Mouse (Mus musculus): Measurements from ENCODE around the gene Ltn1. TPM values are rescaled to one million over a fixed set of nuclear protein-coding genes. Genes with fewer than 3 reads are reported as not detected.

Ltn1 gene
- total RNA-seq, 2 experiments from 2014 or later, result 43.7 to 44.8 TPM

- intact Hi-C loops (cut with DNase I), result no loop called here
- DNase-seq (ENCODE audit: low spot score in 2 of 2), result no peak
Measured at GRCm38 (mm10) chr16:87420662-87421061, 11.8 kb downstream of the Ltn1 start.

DNA sequence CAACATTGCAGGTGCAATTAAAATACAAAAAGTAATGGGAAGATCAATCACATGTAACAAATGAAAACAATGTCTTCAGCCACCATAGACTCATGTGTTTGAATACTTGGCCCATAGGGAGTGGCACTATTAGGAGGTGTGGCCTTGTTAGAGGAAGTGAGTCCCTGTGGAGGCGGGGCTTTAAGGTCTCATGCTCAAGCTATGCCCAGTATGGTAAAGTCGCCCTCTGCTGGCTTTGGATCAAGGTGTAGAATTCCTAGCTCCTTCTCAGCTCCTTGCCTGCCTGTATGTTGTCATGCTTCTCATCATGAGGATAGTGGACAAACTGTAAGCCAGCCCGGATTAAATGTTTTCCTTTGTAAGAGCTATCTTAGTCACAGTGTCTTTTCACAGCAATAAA is 27.4 kb downstream of the Ltn1 start:
- intact Hi-C loops (cut with DNase I), result loop anchor here (5.0 kb wide), 1 partner anchor 67 kb away; no protein-coding TSS in a partner anchor
- no peak for DNase-seq (ENCODE audit: low spot score in 2 of 2)

DNA sequence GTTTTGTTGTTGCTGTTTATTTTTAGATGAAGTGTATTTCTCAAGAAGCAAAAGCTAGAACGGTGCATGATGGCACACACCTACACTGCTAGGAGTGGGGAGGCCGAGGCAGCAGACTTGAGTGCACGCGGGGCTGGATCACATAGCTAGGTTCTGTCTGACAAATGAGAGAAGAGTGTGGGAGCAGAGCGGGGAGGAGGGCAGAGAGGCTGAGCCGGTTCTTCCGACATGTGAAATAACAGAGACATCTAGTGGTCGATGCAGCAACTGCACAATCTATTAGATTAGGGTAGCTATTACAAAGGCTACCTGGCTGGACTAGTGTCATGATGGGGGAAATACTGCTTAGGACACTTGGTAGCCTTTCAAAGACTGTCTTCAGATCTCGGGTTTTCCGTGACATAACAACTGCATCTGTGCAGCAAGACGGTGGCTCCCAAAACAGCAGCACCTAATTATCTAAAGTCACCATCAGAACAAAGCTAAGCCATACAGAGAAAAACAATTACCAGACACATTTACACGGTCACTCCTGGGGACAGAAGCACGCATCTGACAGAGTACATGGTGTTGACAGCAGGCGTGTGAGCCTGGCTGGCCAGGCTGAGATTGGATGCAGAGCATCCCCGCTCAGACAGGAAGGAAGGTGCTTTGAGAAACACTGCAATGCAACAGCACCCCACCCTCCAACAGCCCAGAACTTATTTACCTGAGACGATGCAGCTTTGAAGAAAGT is 38.4 kb downstream of the Ltn1 start:
- intact Hi-C loops (cut with DNase I), result loop anchor here (10.0 kb wide), 1 partner anchor 1589 kb away; the partner anchor contains the start of gene Adamts1
- DNase-seq (ENCODE audit: low spot score in 2 of 2), result peak; percentile 37 to 49

GRCm38 (mm10) chr16:87387444-87387977 is 44.9 kb downstream of the Ltn1 start:
- intact Hi-C loops (cut with DNase I), result no loop called here
- DNase-seq (ENCODE audit: low spot score in 2 of 2), result no peak

DNA sequence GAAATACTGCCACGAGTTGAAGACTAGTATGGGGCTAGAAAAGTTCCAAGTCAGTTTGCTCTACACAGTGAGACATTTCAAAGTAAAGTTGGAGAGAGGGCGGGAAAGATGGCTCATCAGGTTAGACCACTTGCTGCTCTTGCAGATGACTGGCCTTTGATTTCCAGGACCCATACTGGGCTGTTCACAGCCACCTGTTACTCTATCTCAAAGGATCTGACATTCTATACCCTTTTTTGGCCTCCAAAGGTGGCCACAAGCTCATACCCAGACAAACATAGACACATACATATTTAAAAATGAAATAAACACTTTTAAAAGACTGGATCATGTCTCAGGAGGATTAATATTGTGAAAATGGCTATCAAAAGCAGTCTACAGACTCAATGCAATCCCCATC is 48.0 kb downstream of the Ltn1 start:
- intact Hi-C loops (cut with DNase I), result no loop called here
- no peak for DNase-seq (ENCODE audit: low spot score in 2 of 2)

DNA sequence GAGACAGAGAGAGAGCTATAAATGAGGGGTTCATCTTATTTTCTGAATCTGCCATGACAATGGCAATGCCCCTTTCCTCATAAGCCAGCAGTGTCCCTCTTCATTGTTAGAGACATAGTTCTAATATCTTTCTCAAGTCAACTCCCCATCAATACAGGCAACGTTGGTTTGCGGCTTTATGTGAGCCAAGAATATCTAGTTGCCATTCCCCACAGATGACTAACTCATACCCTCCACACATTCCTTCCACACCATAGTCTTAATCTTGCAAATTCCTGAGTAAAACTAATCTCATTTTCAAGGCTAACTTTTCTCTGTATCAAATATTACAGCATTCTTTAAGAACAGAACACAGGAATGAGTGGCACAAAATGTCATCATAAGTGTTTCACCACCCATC is 49.4 kb downstream of the Ltn1 start:
- intact Hi-C loops (cut with DNase I), result no loop called here
- no peak for DNase-seq (ENCODE audit: low spot score in 2 of 2)

GRCm38 (mm10) chr16:87366445-87366844 is 66.0 kb downstream of the Ltn1 start:
- DNase-seq (ENCODE audit: low spot score in 2 of 2), result no peak
- intact Hi-C loops (cut with DNase I), result no loop called here

DNA sequence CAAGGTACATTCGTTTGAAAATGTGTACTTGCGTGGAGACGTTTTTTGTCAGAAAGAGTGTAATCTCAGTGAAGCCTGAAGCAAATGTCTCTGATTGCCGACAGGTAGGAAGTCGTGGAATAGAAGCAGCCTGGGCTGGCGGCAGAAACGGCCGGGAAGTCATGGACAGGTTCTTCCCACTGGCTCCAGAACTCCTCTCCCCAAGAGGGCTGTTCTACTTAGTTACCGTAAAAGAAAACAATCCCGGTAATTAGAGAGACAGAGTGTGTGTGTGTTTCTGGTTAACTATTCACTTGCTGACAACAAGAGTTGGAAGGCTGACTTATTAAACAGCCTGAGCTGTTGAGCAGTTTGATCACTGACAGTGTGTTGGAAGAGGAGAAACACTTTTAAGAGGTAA is 66.4 kb downstream of the Ltn1 start:
- intact Hi-C loops (cut with DNase I), result no loop called here
- DNase-seq (ENCODE audit: low spot score in 2 of 2), result no peak

DNA sequence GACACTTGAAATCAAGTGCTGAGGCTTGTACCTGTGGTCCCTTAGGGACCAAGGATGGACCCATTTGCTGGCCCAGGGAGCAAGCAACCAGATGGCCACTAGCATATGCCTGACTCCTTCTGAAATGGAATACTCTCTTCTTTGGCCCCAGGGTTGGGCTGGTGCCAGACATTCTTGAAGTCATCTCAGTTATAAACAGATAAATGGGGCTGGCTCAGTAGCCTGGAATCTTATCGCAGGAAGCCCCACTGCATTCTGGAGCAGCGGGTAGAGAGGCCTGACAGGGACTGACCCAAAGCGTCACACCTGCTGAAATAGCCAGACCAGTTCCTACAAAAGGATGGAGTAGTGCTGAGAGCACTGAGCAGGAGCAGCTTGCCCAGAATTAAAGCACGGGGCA is 68.2 kb downstream of the Ltn1 start:
- DNase-seq (ENCODE audit: low spot score in 2 of 2), result no peak
- intact Hi-C loops (cut with DNase I), result no loop called here

DNA sequence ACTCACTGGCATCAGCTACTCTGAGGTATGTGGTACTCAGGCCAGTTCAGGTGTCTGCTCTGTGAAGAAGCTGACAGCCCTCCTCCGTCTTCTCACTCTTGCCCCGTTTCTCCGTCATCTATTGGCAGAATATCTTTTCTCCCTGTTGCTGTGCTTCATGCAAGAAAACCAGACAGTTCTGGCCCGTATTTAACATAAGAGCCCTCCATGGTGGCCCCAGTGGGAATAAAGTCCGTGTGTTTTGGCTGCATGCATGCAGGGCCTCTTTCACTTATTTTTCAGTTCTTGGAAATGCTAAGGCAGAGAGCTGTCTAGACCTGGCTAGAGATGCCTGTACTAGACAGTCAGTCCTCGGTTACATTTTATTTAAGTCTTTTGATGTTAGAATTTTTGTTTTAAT is 72.3 kb downstream of the Ltn1 start:
- intact Hi-C loops (cut with DNase I), result no loop called here
- DNase-seq (ENCODE audit: low spot score in 2 of 2), result no peak

DNA sequence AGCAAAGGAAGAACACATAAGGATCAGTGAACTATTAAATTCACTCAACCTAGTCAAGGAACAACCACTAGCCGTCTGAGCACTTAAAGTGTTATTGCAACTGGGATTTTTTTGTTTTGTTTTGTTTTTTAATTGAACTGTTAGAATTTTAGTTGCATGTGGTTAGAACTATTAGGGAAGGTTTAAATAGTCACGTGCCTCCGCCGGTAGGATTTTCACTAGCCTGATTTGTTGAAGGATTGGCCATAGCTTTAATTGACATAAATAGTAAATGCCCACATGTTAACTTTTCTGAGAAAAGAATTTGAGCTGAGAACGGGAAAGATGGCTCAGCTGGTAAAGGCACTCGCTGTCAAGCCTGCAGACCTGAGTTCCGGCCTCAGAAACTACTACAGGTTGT is 77.7 kb downstream of the Ltn1 start:
- no peak for DNase-seq (ENCODE audit: low spot score in 2 of 2)
- intact Hi-C loops (cut with DNase I), result no loop called here

DNA sequence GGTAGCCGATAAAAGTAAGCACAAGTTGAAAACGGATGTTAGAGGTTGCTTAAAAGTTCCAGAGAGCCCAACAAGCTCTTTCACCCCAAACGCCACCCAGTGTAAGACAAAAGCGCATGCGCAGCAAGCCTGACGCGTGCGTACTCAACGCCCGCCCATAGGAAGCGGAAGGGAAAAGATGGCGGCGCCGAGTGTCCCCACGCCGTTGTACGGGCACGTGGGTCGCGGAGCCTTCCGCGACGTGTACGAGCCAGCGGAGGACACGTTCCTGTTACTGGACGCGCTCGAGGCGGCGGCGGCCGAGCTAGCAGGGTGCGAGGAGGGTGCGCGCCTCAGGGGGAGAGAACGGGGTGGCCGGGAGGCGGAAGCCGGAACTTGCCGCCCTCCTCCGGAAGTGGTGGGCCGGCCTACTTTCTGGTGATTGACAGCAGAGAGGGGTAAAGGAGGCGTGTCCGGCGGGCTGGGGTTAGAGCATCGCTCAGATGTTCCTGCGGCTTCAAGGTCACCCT is 78.3 kb downstream of the Ltn1 start, which contains the start of gene N6amt1:
Gene N6amt1 (plus strand): TSS at position 111 of the 509 bp plus-strand sequence.
- intact Hi-C loops (cut with DNase I), result no loop called here
- DNase-seq (ENCODE audit: low spot score in 2 of 2), result peak; percentile 96

DNA sequence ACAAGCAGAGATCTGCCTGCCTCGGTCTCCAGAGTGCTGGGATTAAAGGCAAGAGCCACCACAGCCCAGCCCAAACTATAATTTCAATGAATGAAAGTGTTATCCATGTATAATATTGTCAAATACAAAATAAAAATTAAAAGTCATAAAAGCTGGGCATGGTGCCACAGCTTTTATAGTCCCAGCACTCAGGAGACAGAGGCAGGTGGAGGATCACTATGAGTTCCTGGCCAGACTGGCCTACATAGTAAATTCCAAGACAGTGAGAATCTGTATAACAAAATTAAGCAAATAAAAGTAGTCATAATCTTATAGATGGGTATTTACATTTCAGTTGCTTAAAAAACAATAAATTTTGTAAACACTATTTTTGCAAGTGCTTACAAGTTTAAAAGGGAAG is 78.8 kb downstream of the Ltn1 start:
- intact Hi-C loops (cut with DNase I), result no loop called here

GRCm38 (mm10) chr16:87351386-87352105 is 80.9 kb downstream of the Ltn1 start:
- intact Hi-C loops (cut with DNase I), result no loop called here
- DNase-seq (ENCODE audit: low spot score in 2 of 2), result no peak

More for the DNA sequence above, 78.8 kb downstream of the Ltn1 start:
- no peak for DNase-seq (ENCODE audit: low spot score in 2 of 2)

DNA sequence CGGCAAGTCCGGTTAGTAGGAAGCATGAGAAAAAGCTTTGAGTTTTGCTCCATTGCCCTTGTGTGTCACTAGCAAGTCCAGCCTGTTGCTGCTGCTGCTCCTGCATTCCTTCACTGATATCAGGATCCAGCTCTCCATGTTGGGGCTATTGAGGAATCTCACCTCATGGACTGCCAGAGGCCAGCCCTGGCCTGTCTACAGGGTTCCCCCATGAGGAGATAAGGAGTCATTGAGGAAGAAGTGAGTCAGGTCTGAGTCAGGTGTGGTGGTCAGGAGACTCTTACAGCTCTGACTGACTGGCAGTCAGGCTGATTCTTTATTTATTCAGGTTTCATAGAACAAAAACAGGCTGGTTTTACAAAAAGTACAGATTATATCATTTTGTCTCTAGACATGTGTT is 84.3 kb downstream of the Ltn1 start:
- intact Hi-C loops (cut with DNase I), result no loop called here
- DNase-seq (ENCODE audit: low spot score in 2 of 2), result no peak

DNA sequence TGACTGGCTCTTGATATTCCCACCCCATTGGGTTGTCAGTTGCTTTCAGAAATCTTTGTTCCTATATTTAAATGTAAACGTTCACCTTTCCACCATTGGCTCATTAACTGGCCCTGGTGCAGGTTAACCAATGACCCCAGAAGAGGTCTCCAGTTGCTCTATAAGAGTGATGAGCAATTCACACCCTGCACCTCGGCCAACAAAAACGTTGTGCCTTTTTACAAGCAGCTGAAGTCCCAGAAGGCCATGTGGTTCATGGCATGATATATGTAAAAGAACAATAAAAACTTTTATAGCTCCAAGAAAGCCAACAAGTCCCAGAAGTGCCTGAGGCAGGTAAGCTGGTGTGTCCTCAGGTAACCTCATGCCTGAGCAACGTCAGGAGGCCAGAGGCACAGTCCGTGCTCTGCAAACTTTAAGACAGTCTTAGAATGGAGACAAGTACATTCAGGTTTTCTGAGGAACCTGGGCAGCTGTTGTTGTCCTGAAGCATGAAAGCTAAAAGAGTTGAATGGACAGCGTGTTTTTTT is 91.3 kb downstream of the Ltn1 start:
- no peak for DNase-seq (ENCODE audit: low spot score in 2 of 2)
- intact Hi-C loops (cut with DNase I), result no loop called here

- intact Hi-C loops (cut with DNase I), result no loop called here
- DNase-seq (ENCODE audit: low spot score in 2 of 2), result no peak
Measured at GRCm38 (mm10) chr16:87334756-87335155, 97.7 kb downstream of the Ltn1 start.

GRCm38 (mm10) chr16:87329986-87330385 is 102.4 kb downstream of the Ltn1 start:
- intact Hi-C loops (cut with DNase I), result no loop called here
- no peak for DNase-seq (ENCODE audit: low spot score in 2 of 2)

Measured in left cerebral cortex, postnatal 36 days (tissue).